Mouse (Mus musculus) bone marrow, adult 2 months (tissue): Measurements from ENCODE around the gene Pias4. TPM values are rescaled to one million over a fixed set of nuclear protein-coding genes. Genes with fewer than 3 reads are reported as not detected.

Experiments
- H3K27ac ChIP-seq: fragments of 200-500 bp; 2 replicates; pipeline ENCODE4 v1.5.1; 2012; ENCODE audit warnings: low read depth, mild to moderate bottlenecking, control low read depth, inconsistent platforms, low read length; ENCODE audit not compliant: control insufficient read depth, poor library complexity, insufficient read depth
- H3K4me1 ChIP-seq: fragments of 200-500 bp; 2 replicates; pipeline ENCODE4 v1.6.1; 2011; ENCODE audit warnings: low read length; ENCODE audit not compliant: control insufficient read depth, insufficient read depth
- H3K4me3 ChIP-seq: fragments of 200-500 bp; replicated peaks from 2 replicates; pipeline ENCODE3; 2011; ENCODE audit warnings: mild to moderate bottlenecking, low read depth, low read length, control low read depth; ENCODE audit not compliant: control insufficient read depth
- CTCF ChIP-seq: fragments of 200-500 bp; IDR thresholded peaks from 2 replicates; pipeline ENCODE4 v1.5.1; 2011; ENCODE audit warnings: low read length, control low read depth; ENCODE audit not compliant: control insufficient read depth, insufficient read depth
- POLR2A ChIP-seq: fragments of 200-500 bp; IDR thresholded peaks from 2 replicates; pipeline ENCODE4 v1.6.1; 2011; ENCODE audit warnings: low read depth, mild to moderate bottlenecking, control low read depth, low read length, borderline replicate concordance; ENCODE audit not compliant: control insufficient read depth
- WGBS: fragments of 180-500 bp; shearing (Covaris S2); methylation state at CpG from one replicate; pipeline ENCODE4 v1.1.7; 2018; 5-methylcytosine and 5-hydroxymethylcytosine counted together
- polyA plus RNA-seq: library from polyadenylated mRNA; stranded (reverse); fragments of >200 nt; gene quantifications from 2 replicates; pipeline ENCODE4 v1.2.4, GENCODE M21; 2011; ENCODE audit warnings: low replicate concordance; ENCODE audit not compliant: missing spikeins, insufficient read depth, insufficient read length

The Pias4 gene
- polyA plus RNA-seq, 1 experiment, result 29.0 TPM

DNA sequence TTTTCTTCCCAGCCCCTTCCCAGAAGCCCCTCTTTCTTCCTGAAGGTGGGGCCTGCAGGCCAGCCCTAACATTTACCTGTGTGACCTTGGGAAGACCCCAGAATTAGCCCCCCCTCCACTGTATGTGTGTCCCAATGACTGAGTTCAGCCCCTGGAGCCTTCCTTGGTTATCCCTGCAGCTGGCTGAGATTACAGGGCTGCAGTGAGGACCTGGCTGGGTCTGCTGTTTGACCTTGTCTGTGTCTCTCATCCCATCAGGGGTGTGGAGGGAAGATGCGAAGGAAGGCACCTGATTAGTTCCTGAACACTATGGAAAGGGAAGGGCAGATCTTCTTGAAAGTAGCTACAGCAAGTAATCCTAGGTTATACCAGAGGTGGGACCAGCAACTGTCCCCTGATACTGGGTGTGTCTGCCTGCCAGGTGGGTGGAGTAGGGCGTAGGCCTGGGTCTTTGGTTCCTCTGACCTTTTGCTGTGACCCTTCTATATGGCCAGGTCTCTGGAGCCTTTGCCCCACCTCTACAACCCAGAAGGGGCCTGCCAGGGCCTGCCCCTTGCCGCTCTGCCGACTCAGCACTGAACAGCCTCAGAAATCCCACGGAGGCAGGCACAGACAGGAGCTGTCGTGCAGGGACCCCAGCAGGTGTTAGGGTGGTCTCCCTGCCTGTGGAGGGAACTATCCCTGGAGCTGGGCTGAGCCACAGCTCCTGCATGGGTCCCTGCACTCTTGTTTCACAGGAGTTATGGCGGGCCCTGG lies 26.1 kb downstream of the Pias4 start:
- Histone ChIP-seq H3K4me1 (peaks cover 14% of the 10 kb centered on the region), H3K4me3 (no peak overlapping the region), H3K27ac (peak overlapping the region; percentile 7; the same call in 1 of the 2 replicates)
- TF ChIP-seq POLR2A (no peak), CTCF (no peak)
- WGBS, result 77% methylated on average over 7 of the region's 7 CpGs

DNA sequence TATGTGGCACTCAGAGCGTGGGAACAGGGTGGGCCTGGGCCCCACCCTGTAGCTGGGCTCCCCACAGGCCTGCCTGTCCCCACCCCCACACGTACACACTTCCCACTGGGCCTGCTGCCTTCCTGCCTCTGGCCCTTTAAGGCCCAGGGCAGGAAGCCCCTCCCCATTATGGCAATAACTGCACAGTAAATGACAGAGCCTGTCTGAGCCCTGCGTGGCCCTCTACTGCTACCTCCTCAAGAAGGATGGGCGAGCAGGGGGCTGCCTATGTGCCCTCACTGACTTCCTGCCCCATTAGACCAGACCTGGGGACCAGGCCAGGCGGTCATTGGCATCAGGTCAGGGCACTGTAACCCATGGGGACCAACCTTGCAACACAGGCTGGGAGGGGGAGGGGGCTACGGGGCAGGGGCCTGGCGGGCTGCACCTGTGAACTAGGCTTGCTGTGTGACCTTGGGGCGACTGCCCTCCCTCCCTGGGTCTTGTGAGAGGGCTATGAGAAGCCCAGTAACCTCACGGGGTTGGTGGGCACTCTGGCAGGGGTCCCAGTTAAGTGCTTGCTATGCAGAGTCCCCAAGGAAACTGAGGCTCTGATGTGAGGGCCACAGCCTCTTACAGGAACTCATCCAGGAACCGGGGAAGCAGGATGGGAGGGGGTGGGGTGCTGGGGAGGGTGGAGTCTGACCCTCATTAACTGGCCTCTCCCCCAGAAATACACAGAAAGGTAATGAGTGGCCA lies 26.8 kb downstream of the Pias4 start:
- peaks cover 14% of the 10 kb centered on the region for H3K4me1 ChIP-seq
- H3K4me3 ChIP-seq, result peak overlapping the region; percentile 38
- H3K27ac ChIP-seq, result peak overlapping the region; percentile 44; the same call in 1 of the 2 replicates
- TF ChIP-seq CTCF (no peak), POLR2A (no peak)
- WGBS, result 28% methylated on average over 10 of the region's 10 CpGs

DNA sequence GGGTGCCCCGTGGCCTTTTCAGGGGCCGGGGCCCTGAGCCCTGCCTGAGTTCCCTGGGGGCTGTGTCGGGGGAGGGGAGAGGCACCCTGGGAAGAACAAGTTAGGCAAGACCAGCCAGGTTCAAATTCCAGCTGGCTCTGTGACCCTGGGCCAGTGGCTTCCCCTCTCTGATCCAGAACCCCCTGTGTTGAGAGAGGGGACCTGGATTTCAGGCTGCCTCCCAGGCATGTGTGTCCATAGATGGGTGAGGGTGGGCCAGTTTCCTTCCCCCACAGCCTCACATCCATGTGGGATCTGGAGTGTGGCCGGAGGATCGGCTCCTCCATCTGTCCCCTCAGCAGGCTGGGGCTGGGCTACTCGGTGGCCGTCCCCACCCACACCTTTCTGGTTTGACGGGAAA lies 27.7 kb downstream of the Pias4 start:
- TF ChIP-seq POLR2A (no peak), CTCF (no peak)
- Histone ChIP-seq H3K27ac (peak overlapping the region; percentile 44; the same call in 1 of the 2 replicates), H3K4me1 (peaks cover 14% of the 10 kb centered on the region), H3K4me3 (peak overlapping the region; percentile 19)
- WGBS, result 32% methylated on average over 8 of the region's 8 CpGs

DNA sequence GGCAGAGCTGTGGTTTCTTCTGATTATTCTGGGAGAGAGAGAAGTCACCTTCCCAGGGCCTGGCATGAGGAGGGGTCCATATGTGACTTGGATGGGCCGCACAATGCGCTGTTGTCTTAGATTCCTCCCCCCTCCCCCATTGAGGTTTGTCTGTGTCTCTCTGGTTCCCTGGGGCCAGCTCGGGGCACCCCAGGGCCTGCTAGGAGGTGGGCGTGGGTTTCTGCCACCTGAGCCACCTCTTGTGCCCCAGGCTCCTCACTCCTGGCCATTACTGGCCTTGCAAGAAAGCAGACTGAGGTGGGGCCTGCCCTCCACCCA lies 28.2 kb downstream of the Pias4 start:
- Histone ChIP-seq H3K4me3 (peak overlapping the region; percentile 5), H3K4me1 (peaks cover 14% of the 10 kb centered on the region), H3K27ac (peak overlapping the region; percentile 29; the same call in 1 of the 2 replicates)
- 59% methylated on average over 4 of the region's 4 CpGs for WGBS
- TF ChIP-seq CTCF, result no peak
- no peak for TF ChIP-seq POLR2A

DNA sequence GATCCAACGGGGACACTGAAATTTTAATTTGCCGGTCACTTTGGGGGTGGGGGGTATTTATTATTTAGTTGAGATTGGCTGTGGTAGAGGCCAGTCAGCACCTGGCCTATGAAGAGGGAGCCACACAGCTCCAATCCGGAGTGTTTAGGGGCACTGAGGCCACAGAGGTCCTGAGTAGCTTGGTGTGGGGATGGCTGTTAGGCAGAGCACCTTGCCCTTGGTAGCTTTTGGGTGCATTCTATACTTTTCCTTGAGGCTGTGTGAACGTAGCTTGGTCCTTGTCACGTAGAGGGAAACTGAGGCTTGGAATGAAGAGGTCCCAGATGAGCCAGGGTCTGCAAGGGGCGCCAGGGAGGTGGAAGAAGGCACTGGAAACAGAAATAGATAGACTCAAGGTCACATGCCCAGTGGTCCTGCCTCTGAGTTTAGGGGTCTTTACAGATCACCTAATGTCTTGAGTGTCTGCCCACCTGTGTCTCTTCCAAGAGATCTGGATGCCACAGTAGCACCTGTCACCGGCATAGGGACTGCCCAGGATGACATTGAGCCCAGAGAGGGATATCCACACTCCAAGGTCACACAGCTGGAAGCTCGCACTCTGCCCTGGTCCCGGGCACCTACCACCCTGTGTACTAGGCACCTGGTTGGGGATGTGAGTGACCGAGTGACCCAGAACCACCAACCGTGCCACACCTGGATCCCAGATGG lies 28.7 kb downstream of the Pias4 start:
- H3K27ac ChIP-seq, result peak overlapping the region; percentile 29; the same call in 1 of the 2 replicates
- 47% methylated on average over 11 of the region's 11 CpGs for WGBS
- no peak for TF ChIP-seq CTCF
- no peak for TF ChIP-seq POLR2A
- H3K4me3 ChIP-seq, result peak overlapping the region; percentile 67
- peaks cover 14% of the 10 kb centered on the region for H3K4me1 ChIP-seq

DNA sequence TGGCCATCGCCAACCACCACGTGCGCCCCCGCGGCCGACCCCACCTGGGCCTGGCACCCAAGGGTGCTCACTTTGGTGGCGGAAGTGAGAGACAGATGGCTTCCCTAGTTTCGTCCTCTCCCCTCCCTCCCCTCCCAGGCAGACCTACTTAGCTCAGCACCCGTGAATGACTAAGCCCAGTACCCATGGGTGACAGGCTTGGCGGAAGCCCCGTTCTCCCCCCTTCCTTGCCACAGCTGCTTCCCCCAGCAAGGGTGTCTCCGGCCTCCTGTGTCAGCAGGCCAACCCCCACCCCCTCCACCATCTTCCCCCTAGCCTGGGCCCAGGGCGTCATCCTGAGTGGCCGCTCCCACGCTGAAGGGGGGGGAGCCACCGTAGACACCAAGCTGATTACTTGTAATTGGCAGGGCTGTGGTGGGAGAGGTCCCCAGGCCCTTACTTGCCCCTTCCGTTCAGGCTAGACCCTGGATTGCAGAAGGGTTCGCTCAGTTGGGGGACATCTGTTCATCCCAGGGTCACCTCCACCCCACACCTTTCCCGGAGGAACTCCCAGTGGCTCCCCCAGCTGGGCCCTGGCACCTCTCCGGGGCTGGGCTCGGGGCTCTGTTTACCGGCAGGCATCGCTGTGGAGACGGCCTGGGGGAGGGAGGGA lies 29.5 kb downstream of the Pias4 start:
- H3K27ac ChIP-seq, result peak overlapping the region; percentile 94
- peak overlapping the region; percentile 67 for H3K4me3 ChIP-seq
- TF ChIP-seq CTCF (no peak), POLR2A (no peak)
- WGBS, result under 1% methylated on average over 24 of the region's 24 CpGs
- H3K4me1 ChIP-seq, result peaks cover 14% of the 10 kb centered on the region

DNA sequence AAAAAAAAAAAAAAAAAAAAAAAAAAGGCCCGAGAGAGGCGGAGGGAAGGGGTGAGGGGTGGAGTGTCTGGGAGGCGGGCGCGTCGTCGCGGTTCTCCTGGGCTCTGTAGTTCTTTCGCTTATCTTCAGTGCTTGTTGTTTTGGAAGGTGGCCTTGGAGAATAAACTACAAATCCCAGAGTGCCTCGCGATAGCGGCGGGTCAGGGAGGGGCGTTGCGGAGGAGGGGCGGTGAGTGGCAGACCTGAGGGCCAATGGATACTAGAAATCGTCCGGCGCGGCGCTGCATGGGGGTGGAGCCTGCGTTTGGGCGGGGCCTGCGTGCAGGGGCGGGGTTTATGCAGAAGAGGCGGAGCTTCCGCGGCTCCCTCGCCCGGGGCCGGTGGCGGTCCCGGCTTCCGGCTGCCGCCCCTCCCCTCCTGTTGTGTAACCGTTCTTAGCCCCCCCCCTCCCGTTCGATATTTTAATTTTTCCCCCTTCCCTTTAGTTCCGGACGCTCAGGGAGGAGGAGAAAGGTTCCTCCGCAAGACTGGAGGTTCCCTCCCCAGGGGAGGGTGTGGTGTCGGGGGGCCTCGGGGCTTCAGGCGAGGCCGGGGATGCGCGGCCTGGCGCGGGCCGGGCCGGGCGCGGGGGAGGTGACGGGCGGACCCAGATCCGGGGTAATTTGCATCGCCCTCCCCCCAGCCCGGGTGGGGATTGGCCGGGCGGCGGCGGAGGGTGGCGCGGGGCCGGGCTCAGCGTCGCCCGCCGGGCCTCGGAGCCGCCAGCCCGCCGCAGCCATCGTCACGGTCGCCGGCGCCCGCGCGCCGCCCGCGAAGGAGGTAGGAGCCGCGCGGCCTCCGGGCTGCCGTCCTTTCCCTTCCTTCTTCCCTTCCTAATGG lies 30.2 kb downstream of the Pias4 start:
- H3K4me1 ChIP-seq, result peaks cover 14% of the 10 kb centered on the region
- WGBS, result under 1% methylated on average over 81 of the region's 89 CpGs
- TF ChIP-seq CTCF (no peak), POLR2A (no peak)

More for the DNA sequence above, 30.2 kb downstream of the Pias4 start:
- Histone ChIP-seq H3K4me3 (peak overlapping the region; percentile 83), H3K27ac (peak overlapping the region; percentile 94)
